Mouse (Mus musculus) bone marrow macrophage, adult 2 months (primary cell): ENCODE measurements around the gene Nxph3.

Experiments
- CTCF ChIP-seq: IDR thresholded peaks from 2 replicates; pipeline ENCODE4 v1.5.1; 2012; ENCODE audit warnings: low read depth, mild to moderate bottlenecking, low read length, moderate library complexity
- POLR2A ChIP-seq: IDR thresholded peaks from 2 replicates; pipeline ENCODE4 v1.6.1; 2012; ENCODE audit warnings: mild to moderate bottlenecking, low read depth, low read length, borderline replicate concordance

DNA sequence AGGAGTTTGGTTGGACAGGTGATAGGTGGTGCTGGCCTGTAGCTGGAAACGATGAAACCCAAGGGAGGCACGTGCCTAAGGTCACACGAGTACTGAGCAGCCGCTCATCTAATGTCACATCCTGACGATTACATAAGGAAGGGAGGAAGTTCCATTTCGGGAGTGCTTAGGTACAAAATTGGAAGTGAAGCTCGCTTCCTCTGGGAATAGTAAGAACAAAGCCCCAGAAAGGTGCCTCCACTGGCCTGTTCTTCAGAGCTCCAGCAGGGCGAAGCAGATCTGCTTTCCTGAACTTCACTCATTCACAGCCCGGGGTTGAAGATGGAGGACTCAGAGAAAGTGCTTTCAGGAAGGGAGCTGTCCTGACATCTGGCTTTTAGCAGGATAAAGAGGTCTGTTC is 20.4 kb downstream of the Nxph3 start:
- TF ChIP-seq POLR2A: no peak
- no peak for TF ChIP-seq CTCF
